Mouse (Mus musculus) cortical plate, adult 2 months (tissue): ENCODE measurements around the gene Herpud2.

Experiments used
- CTCF ChIP-seq: fragments of 200-500 bp; IDR thresholded peaks from 2 replicates; pipeline ENCODE4 v1.5.1; 2011; ENCODE audit warnings: mild to moderate bottlenecking, control low read depth, low read length; ENCODE audit not compliant: insufficient read depth; ENCODE audit errors: extremely low read depth
- POLR2A ChIP-seq: fragments of 200-500 bp; IDR thresholded peaks from 2 replicates; pipeline ENCODE4 v1.6.1; 2011; ENCODE audit warnings: mild to moderate bottlenecking, low read length, control low read depth; ENCODE audit not compliant: insufficient read depth; ENCODE audit errors: extremely low read depth

GRCm38 (mm10) chr9:25191612-25192011, 40.0 kb upstream of the Herpud2 start:
- no peak for TF ChIP-seq CTCF
- TF ChIP-seq POLR2A: no peak
